Mouse (Mus musculus) liver, embryonic 16.5 days (tissue): ENCODE results near the gene Nus1. TPM values are rescaled to one million over a fixed set of nuclear protein-coding genes. Genes with fewer than 3 reads are reported as not detected.

Experiments
- ATAC-seq: fragments of 200-750 bp; cut with Nextera tagmentation; 2 replicates; pipeline ENCODE4 v1.8.0; 2017; ENCODE audit warnings: low read depth, mild to moderate bottlenecking, moderate number of reproducible peaks, moderate library complexity
- H3K27ac ChIP-seq: fragments of 300-500 bp; sonication (generic); 2 replicates; pipeline ENCODE4 v1.5.1; 2014; ENCODE audit warnings: mild to moderate bottlenecking, low read length
- H3K27me3 ChIP-seq: fragments of 300-500 bp; sonication (generic); 2 replicates; pipeline ENCODE4 v1.6.1; 2014; ENCODE audit warnings: low read depth, low read length, mixed read lengths; ENCODE audit not compliant: control insufficient read depth, insufficient read depth
- H3K36me3 ChIP-seq: fragments of 300-500 bp; sonication (generic); 2 replicates; pipeline ENCODE4 v1.6.1; 2014; ENCODE audit warnings: mild to moderate bottlenecking; ENCODE audit not compliant: control insufficient read depth, insufficient read depth
- H3K4me1 ChIP-seq: fragments of 300-500 bp; sonication (generic); 2 replicates; pipeline ENCODE4 v1.6.1; 2014; ENCODE audit warnings: low read depth, low read length, mixed read lengths; ENCODE audit not compliant: control insufficient read depth
- H3K4me2 ChIP-seq: fragments of 300-500 bp; sonication (generic); 2 replicates; pipeline ENCODE4 v1.6.1; 2014; ENCODE audit warnings: low read depth, low read length, mixed read lengths
- H3K4me3 ChIP-seq: fragments of 300-500 bp; sonication (generic); 2 replicates; pipeline ENCODE4 v1.5.1; 2014; ENCODE audit warnings: low read depth, mild to moderate bottlenecking, low read length
- H3K9ac ChIP-seq: fragments of 300-500 bp; sonication (generic); 2 replicates; pipeline ENCODE4 v1.6.1; 2014; ENCODE audit warnings: low read depth, low read length
- H3K9me3 ChIP-seq: fragments of 300-500 bp; sonication (generic); replicated peaks from 2 replicates; pipeline ENCODE4 v1.6.1; 2016; ENCODE audit warnings: low read length; ENCODE audit not compliant: control insufficient read depth
- WGBS: fragments of 180-500 bp; shearing (Covaris S2); extraction: QIAGEN DNeasy Blood & Tissue Kit; methylation state at CpG from one replicate; pipeline ENCODE4 v1.1.7; 2014; ENCODE audit not compliant: insufficient replicate concordance; 5-methylcytosine and 5-hydroxymethylcytosine counted together
- polyA plus RNA-seq: library from polyadenylated mRNA; unstranded; fragments of >200 nt; fragmentation: Nextera tagmentation; extraction: Ambion mirVana; gene quantifications from 2 replicates; pipeline ENCODE4 v1.2.1, GENCODE M21; 2015

Nus1 gene
- polyA plus RNA-seq, 1 experiment from 2014 or later, result 4.3 TPM

DNA sequence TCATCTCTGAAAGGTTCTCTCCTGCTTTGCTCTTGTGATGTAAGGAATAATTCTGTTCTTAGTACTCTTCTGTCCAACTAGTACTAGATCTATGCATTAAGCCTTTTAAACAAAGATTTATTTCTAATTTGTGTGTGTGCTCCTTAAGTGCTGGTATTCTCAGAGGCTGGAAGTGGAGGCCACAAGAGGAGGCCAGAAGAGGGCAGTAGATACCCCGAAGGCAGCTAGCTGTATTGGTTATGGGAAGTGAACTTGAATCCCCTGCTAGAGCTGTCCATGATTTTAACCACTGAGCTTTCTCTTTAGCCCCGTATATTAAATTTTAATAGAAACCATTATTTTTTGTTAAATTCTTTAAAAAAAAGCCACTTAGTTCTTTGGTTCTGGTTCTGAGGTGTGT, 5.8 kb downstream of the Nus1 start:
- ATAC-seq, result no peak
- Histone ChIP-seq H3K27me3 (no peaks in the 10 kb centered on the region), H3K9ac (no peak overlapping the region), H3K4me2 (no peak overlapping the region), H3K36me3 (no peaks in the 10 kb centered on the region), H3K4me1 (peaks cover 20% of the 10 kb centered on the region), H3K9me3 (no peaks in the 10 kb centered on the region), H3K4me3 (no peak overlapping the region), H3K27ac (no peak overlapping the region)
- WGBS, result 56% methylated on average over 2 of the region's 2 CpGs

DNA sequence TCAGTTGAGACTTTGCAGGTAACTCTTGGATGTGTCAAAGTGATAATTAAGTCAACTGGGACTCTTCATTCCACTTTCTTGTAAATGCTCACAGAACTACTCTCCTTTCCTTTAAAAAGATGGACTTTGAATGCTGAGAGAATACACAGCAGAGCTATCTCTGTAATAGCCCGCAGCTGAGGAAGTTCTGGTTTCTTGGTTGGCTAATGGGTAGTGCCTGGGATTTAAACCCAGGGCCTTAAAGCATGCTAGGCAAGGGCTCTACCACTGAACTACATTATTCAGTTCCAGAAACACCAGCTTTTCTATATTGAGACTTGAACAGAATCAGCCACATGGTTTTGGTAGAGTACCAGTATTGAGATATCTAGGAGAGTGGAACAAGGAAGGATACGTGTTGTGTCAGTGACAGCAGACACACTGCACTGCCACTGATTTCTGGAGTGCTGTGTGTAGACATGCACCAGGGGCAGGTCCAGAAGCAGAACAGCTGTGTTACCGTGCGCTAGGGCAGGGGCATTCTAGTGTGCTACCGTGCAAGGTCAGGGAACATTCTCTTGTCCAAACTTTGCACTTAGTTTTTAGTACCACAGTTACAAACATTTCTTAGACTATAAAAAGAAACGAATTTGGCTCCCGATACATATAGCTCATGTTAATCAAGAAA, 9.1 kb downstream of the Nus1 start:
- no peak for ATAC-seq
- no peak overlapping the region for H3K9ac ChIP-seq
- 76% methylated on average over 7 of the region's 7 CpGs for WGBS
- H3K9me3 ChIP-seq, result no peaks in the 10 kb centered on the region
- H3K4me2 ChIP-seq, result no peak overlapping the region
- no peak overlapping the region for H3K27ac ChIP-seq
- H3K4me3 ChIP-seq, result no peak overlapping the region
- no peaks in the 10 kb centered on the region for H3K27me3 ChIP-seq
- no peaks in the 10 kb centered on the region; the same call in 1 of the 2 replicates for H3K36me3 ChIP-seq
- peaks cover 2% of the 10 kb centered on the region; the same call in 1 of the 2 replicates for H3K4me1 ChIP-seq

DNA sequence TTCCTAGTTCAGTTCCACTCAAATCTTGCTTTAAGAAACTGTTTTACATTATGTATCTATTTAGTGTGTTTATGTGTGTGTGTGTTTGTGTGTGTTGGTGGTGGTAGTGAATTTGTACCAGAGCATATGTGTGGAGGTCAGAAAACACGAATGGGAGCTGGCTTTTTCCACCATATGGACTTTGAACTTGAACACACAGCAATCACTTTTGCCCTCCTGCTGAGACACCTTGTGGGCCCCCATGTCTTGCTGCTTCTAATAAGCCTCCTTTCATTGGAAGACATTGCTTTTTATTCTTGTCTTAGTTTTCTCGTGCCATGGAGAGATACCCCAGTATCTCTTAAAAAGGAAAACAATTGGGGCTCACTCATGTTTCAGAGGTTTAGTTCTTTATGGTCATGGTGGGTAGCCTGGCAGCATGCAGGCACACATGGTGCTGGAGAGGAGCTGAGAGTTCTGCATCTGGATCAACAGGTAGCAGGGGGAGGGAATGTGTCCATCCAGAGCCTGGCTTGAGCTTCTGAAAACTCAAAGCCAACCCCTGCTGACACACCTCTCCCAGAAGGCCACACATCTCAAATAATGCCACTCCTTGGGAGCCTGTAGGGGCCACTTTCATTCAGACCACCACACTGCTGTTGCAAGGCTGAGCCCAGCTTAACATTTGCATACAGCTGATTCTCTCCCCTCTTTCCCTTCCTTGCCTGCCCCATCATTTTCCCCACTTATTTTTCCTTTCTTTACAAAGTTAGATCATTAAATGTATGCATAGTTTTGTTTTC, 10.5 kb downstream of the Nus1 start:
- ATAC-seq, result no peak
- Histone ChIP-seq H3K27ac (no peak overlapping the region), H3K36me3 (peaks cover 1% of the 10 kb centered on the region), H3K4me3 (no peak overlapping the region), H3K9ac (no peak overlapping the region), H3K4me1 (peaks cover 2% of the 10 kb centered on the region; the same call in 1 of the 2 replicates), H3K9me3 (no peaks in the 10 kb centered on the region), H3K4me2 (no peak overlapping the region), H3K27me3 (no peaks in the 10 kb centered on the region)
- 52% methylated on average over 2 of the region's 2 CpGs for WGBS

DNA sequence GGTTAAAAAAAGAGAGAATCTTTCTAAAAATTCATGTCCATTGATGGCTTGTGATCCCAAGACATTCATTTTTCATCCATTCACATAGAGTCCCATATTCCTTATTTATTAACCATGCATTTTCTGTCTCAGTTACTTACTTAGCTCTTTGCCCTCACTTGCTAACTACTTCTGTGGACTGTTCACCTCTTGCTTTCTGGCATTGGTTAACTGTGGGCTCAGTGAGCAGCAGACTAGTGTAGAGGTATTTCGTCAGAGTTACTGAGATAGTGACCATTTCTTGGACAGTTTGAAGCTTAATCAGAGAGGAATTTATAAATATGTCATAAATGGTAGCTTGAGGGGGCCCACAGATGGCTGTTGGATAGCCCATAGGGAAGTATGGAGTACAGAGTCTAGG, 13.6 kb downstream of the Nus1 start:
- Histone ChIP-seq H3K27me3 (no peaks in the 10 kb centered on the region), H3K9me3 (no peaks in the 10 kb centered on the region), H3K4me3 (no peak overlapping the region), H3K27ac (no peak overlapping the region), H3K9ac (no peak overlapping the region), H3K36me3 (peaks cover 7% of the 10 kb centered on the region), H3K4me2 (no peak overlapping the region), H3K4me1 (no peaks in the 10 kb centered on the region; the same call in 1 of the 2 replicates)
- 67% methylated on average over 1 of the region's 1 CpGs for WGBS
- ATAC-seq, result no peak

DNA sequence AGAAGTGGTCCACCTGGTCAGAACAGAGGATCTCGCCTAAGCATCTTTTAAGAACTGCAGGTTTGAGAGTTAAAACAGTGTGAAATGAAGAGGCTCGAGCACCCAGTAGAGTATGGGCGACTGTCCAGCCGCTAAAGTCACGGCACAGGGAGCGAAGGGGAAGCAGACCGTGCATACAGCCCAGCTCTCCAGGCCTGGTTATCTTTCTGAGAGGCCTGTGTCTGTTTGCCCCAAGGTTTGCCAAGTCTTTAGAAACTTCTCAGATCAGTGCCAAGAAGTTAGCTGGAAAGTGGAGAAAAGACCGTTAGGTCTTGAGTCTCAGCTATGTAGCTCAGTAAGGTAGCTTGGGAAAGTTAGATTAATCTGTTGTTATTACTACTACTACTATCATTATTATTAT, 17.5 kb downstream of the Nus1 start:
- Histone ChIP-seq H3K27ac (no peak overlapping the region), H3K9ac (no peak overlapping the region), H3K4me3 (no peak overlapping the region), H3K36me3 (peaks cover 7% of the 10 kb centered on the region), H3K4me2 (no peak overlapping the region), H3K27me3 (no peaks in the 10 kb centered on the region), H3K4me1 (no peaks in the 10 kb centered on the region), H3K9me3 (no peaks in the 10 kb centered on the region)
- WGBS, result 82% methylated on average over 8 of the region's 8 CpGs
- ATAC-seq, result no peak

DNA sequence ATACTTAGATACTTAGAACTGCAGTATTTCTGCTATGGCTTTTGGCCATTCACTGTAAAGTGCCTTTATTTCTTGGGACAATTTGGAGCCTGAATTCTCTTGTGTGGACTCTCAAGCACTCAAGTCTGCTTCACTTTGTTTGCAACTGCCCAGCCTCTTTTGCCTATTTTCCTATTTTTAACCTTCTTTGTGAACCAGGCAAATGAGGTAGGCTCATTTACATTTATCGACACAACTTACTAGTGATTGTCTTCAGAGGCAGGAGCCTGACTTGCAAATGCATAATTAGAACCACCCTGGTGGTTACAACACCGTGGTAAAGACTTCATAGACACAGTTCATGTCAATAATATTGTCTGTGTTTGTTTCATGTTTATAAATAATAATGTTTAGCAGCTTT, 43.3 kb downstream of the Nus1 start:
- Histone ChIP-seq H3K27me3 (no peaks in the 10 kb centered on the region), H3K27ac (no peak overlapping the region), H3K4me2 (no peak overlapping the region), H3K4me3 (no peak overlapping the region), H3K9ac (no peak overlapping the region), H3K9me3 (no peaks in the 10 kb centered on the region), H3K36me3 (no peaks in the 10 kb centered on the region), H3K4me1 (no peaks in the 10 kb centered on the region)
- no peak for ATAC-seq
- WGBS, result 51% methylated on average over 2 of the region's 2 CpGs

DNA sequence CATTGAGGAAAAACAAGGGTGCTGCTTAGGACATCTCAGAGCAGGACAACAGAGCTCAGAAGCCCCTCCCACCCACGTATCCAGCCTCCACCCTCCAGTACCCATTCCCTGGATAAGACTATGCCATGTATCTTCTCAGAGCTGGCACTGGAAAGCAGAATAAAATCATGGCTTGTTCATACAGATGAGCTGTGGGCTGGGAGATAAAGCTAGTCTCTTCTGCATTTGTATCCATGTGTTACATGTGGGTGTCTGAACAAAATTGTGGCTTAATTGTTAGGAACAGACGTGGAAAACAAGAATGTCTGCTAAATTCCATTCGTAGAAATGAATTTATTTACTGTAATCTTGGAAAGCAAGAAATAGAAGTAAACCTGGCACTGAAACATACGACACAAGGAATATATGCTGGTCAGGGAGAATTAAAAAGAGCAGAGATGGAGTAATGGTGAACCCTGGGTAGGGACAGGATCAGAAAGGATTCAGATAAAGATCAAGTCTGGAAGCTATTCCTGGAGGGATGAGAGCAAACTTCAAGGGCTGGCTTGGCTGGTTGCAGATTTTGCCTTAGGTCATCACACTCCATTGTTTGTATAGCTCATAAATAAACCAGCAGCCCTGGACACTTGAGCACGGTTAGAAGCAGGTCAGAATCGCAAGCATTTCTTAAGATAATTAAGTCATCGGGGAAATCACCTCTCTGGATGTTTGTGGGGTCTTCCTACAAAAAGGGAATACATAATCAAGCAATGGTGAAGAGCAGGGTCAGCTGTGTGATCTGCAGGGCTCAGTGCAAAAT, 46.8 kb downstream of the Nus1 start:
- no peak overlapping the region for H3K4me2 ChIP-seq

DNA sequence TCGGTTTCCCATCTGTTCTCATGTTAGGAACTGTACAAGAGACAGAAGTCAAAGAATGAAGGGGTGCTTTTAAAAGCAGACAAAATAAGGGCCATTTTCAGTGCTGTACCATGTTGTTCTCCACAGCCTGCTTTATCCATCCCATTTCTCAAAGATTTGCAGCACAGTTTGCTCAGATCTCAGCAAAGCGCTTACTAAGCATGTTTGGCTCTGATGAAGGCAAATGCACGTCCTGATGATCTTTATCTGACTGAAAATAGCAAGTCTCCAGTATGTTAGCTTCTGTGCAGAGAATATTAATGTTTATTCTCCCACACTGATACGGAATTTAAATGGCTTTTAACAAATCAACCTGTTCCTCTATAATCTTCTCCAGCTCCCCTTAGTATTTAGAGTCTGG, 54.2 kb downstream of the Nus1 start:
- Histone ChIP-seq H3K4me3 (no peak overlapping the region), H3K9ac (no peak overlapping the region), H3K27me3 (no peaks in the 10 kb centered on the region), H3K4me1 (no peaks in the 10 kb centered on the region), H3K36me3 (no peaks in the 10 kb centered on the region), H3K9me3 (no peaks in the 10 kb centered on the region), H3K4me2 (no peak overlapping the region), H3K27ac (no peak overlapping the region)
- ATAC-seq, result no peak
- 60% methylated on average over 4 of the region's 4 CpGs for WGBS

More for the DNA sequence above, 46.8 kb downstream of the Nus1 start:
- Histone ChIP-seq H3K4me1 (no peaks in the 10 kb centered on the region), H3K4me3 (no peak overlapping the region), H3K36me3 (no peaks in the 10 kb centered on the region), H3K27ac (no peak overlapping the region), H3K27me3 (no peaks in the 10 kb centered on the region), H3K9me3 (no peaks in the 10 kb centered on the region), H3K9ac (no peak overlapping the region)
- ATAC-seq, result no peak
- 49% methylated on average over 7 of the region's 7 CpGs for WGBS
